Mouse (Mus musculus) brain, embryonic 14.5 days (tissue): ENCODE measurements at regions not wholly inside any gene's neighbourhood (a gene's known extent, or its start where the extent isn't known, plus 50 kb on each side); places are given as distances from the start of the nearest gene placed in this dataset.

Source experiments
- CTCF ChIP-seq: fragments of 200-500 bp; IDR thresholded peaks from 2 replicates; pipeline ENCODE4 v1.5.1; 2012; ENCODE audit warnings: inconsistent platforms, mild to moderate bottlenecking, moderate library complexity, borderline replicate concordance; ENCODE audit not compliant: insufficient read depth, insufficient read length; ENCODE audit errors: extremely low read depth
- POLR2A ChIP-seq: fragments of 200-500 bp; IDR thresholded peaks from 2 replicates; pipeline ENCODE4 v1.6.1; 2012; ENCODE audit warnings: mild to moderate bottlenecking, inconsistent platforms, borderline replicate concordance; ENCODE audit not compliant: poor library complexity, insufficient read depth, insufficient read length, severe bottlenecking; ENCODE audit errors: extremely low read depth

- TF ChIP-seq POLR2A (no peak), CTCF (no peak)
Observed at GRCm38 (mm10) chr17:15197361-15197760, 156.0 kb upstream of the Gm3448 start.
